Mouse (Mus musculus): ENCODE results near the gene Gsk3a. TPM values are rescaled to one million over a fixed set of nuclear protein-coding genes. Genes with fewer than 3 reads are reported as not detected.

Gene Gsk3a
- polyA plus RNA-seq, 1 experiment from 2014 or later = 16.1 TPM

DNA sequence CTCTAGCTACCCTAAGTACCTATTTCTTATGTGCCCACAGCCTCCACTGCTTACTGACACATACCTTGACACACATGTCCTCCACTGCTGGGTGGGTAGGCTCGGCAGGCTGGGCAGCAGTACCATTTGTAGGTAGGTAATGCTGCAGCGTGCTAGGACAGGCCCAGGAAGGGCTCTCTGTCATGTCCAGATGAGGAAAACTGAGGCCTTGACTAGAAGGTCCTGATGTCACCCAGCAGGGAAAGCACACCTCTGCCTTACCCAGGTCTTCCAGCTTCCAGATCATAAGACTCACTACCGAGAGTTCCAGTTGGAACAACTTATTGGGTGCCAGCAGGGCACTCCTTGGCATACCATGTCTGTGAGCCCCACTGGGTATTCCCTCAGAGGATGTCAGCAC lies 37.3 kb upstream of the Gsk3a start:
- ATAC-seq (ENCODE audit: low FRiP score) (no peak), DNase-seq (ENCODE audit: low spot score) (no peak)
- Histone ChIP-seq H3K4me2 (replicated peaks; ENCODE audit: low read depth, low read length) (no peak overlapping the region), H3K27ac (ENCODE audit: low read depth, low read length) (no peak overlapping the region), H3K9ac (ENCODE audit: low read depth, low read length) (no peak overlapping the region; the same call in 1 of the 2 replicates), H3K27me3 (ENCODE audit: control insufficient read depth, insufficient read depth, low read length) (no peaks in the 10 kb centered on the region), H3K36me3 (ENCODE audit: control insufficient read depth, insufficient read depth, low read length) (no peaks in the 10 kb centered on the region), H3K9me3 (ENCODE audit: control insufficient read depth, low read length) (no peaks in the 10 kb centered on the region), H3K4me1 (replicated peaks; ENCODE audit: control insufficient read depth, insufficient read depth, low read length) (peaks cover 10% of the 10 kb centered on the region), H3K4me3 (ENCODE audit: low read depth, low read length) (no peak overlapping the region)
- WGBS = 91% methylated on average over 3 of the region's 3 CpGs

DNA sequence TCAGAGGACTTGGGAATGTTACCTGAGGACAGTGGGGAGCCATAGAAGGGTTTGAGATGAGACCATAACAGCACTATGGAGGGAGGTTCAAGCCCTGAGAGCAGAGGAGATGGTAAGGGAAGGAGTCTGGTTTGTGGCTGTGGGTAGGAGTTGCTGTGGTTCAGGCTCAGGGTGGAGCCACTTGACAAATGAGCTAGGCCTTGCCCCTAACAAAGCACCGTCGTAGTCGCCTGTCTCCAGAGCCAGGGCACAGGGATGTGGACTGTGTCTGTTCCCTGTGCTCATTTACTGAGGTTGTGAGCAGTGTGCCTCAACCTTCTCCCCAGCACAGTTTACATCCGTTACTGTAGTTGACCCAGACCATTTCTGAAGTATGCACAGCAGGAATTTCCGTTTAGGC lies 36.9 kb upstream of the Gsk3a start:
- Histone ChIP-seq H3K9me3 (ENCODE audit: control insufficient read depth, low read length) (no peaks in the 10 kb centered on the region), H3K4me2 (replicated peaks; ENCODE audit: low read depth, low read length) (no peak overlapping the region), H3K9ac (ENCODE audit: low read depth, low read length) (peak overlapping the region; percentile 4; the same call in 1 of the 2 replicates), H3K27ac (ENCODE audit: low read depth, low read length) (no peak overlapping the region), H3K4me3 (ENCODE audit: low read depth, low read length) (no peak overlapping the region), H3K36me3 (ENCODE audit: control insufficient read depth, insufficient read depth, low read length) (no peaks in the 10 kb centered on the region), H3K4me1 (replicated peaks; ENCODE audit: control insufficient read depth, insufficient read depth, low read length) (peaks cover 8% of the 10 kb centered on the region), H3K27me3 (ENCODE audit: control insufficient read depth, insufficient read depth, low read length) (no peaks in the 10 kb centered on the region)
- DNase-seq (ENCODE audit: low spot score) = no peak
- 70% methylated on average over 5 of the region's 5 CpGs for WGBS
- no peak for ATAC-seq (ENCODE audit: low FRiP score)

DNA sequence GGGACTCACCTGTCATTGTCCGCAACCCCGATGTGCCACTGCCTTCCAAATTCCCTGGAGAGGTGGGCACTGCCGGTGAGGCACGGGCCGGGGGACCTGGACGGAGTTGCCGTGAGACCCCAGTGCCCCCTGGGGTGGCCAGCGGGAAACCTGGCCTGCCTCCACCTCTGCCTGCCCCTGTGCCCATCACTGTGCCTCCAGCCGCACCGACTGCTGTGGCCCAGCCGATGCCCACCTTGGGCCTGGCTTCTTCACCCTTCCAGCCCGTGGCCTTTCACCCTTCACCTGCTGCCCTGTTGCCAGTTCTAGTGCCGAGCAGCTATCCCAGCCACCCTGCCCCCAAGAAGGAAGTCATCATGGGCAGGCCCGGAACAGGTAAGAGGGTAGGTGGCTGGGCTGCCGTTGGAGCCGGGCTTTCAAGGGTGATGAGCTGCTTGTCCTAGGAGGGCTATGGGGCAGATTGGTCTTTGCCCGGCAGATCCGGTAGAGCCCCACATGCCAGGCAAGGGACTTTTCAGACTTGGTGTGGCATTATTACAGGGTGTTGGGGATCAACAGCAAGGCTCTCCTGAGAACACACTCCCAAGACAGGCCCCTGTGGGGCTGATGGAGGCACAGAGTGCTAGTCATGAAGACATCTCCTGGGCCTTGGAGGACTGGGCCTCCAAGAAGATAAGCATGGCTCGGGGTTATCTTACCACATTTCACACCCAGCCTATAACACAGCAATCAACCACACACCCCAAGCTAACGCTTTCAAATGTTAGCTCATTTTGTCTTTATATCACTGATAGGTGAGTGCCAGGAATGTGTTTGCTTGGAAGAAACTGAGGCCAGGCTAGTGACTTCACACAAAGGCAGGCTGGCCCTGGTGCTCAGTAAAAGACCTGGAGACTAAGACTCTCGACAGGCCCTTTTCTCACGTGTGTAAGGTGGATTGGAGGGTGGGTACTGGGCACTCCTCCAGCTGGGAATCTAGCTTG lies 35.9 kb upstream of the Gsk3a start:
- Histone ChIP-seq H3K36me3 (ENCODE audit: control insufficient read depth, insufficient read depth, low read length) (no peaks in the 10 kb centered on the region), H3K4me2 (replicated peaks; ENCODE audit: low read depth, low read length) (no peak overlapping the region), H3K4me3 (ENCODE audit: low read depth, low read length) (no peak overlapping the region), H3K4me1 (replicated peaks; ENCODE audit: control insufficient read depth, insufficient read depth, low read length) (peaks cover 9% of the 10 kb centered on the region), H3K27me3 (ENCODE audit: control insufficient read depth, insufficient read depth, low read length) (no peaks in the 10 kb centered on the region), H3K9ac (ENCODE audit: low read depth, low read length) (no peak overlapping the region), H3K9me3 (ENCODE audit: control insufficient read depth, low read length) (no peaks in the 10 kb centered on the region), H3K27ac (ENCODE audit: low read depth, low read length) (no peak overlapping the region)
- WGBS = 91% methylated on average over 21 of the region's 22 CpGs
- no peak for ATAC-seq (ENCODE audit: low FRiP score)
- DNase-seq (ENCODE audit: low spot score) = no peak

DNA sequence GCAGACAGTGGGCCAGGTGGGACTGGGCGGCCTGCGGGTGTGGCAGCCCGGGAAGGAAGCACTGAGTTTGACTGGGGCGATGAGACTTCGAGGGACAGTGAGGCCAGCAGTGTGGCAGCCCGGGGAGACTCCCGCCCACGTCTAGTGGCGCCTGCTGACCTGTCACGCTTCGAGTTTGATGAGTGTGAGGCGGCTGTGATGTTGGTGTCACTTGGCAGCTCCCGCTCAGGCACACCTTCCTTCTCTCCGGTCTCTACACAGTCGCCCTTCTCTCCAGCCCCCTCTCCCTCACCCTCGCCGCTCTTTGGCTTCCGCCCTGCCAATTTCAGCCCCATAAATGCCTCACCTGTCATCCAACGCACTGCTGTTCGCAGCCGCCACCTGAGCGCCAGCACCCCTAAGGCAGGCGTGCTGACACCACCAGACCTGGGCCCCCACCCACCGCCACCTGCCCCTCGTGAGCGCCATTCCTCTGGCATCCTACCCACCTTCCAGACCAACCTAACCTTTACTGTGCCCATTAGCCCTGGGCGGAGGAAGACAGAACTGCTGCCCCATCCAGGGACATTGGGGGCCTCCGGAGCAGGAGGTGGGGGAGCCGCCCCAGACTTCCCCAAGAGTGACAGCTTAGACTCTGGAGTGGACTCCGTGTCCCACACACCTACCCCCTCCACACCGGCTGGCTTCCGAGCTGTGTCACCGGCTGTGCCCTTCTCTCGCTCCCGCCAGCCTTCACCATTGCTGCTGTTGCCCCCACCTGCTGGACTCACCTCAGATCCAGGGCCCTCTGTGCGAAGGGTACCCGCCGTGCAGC lies 35.0 kb upstream of the Gsk3a start:
- WGBS = 91% methylated on average over 38 of the region's 38 CpGs
- Histone ChIP-seq H3K4me3 (ENCODE audit: low read depth, low read length) (no peak overlapping the region), H3K9me3 (ENCODE audit: control insufficient read depth, low read length) (no peaks in the 10 kb centered on the region), H3K27me3 (ENCODE audit: control insufficient read depth, insufficient read depth, low read length) (no peaks in the 10 kb centered on the region), H3K4me2 (replicated peaks; ENCODE audit: low read depth, low read length) (no peak overlapping the region), H3K4me1 (replicated peaks; ENCODE audit: control insufficient read depth, insufficient read depth, low read length) (peaks cover 5% of the 10 kb centered on the region), H3K9ac (ENCODE audit: low read depth, low read length) (0 out of 2 replicates have a peak overlapping the region, but pooled peaks have one; percentile 16), H3K36me3 (ENCODE audit: control insufficient read depth, insufficient read depth, low read length) (no peaks in the 10 kb centered on the region), H3K27ac (ENCODE audit: low read depth, low read length) (no peak overlapping the region)
- ATAC-seq (ENCODE audit: low FRiP score) (no peak), DNase-seq (ENCODE audit: low spot score) (no peak)

DNA sequence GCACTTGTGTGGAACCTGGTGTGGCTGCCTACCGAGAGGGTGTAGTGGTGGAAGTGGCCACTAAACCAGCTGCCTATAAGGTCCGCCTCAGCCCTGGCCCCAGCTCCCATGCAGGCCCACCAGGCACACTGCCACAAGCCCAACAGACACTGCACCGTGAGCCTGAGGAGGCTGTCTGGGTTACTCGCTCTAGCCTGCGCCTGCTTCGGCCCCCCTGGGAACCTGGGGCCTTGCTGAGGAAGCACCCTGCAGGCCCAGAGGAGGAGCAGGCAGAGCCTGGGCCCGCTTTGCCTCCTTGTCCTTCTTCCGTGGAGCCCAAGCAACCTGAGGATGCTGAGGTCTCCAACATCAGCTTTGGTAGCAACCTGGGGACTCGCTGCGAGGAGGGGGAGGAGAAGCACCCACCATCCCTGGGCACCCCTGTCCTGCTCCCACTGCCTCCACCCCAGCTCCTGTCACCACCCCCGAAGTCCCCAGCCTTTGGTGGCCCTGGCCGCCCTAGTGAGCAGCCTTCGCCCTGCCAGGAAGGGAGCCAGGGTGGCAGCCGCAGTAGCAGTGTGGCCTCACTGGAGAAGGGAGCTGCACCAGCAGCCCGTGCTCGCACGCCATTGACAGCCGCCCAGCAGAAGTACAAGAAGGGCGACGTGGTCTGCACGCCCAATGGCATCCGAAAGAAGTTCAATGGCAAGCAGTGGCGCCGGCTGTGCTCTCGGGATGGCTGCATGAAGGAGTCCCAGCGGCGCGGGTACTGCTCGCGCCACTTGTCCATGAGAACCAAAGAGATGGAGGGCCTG lies 34.2 kb upstream of the Gsk3a start:
- no peak overlapping the region for H3K4me3 ChIP-seq (ENCODE audit: low read depth, low read length)

DNA sequence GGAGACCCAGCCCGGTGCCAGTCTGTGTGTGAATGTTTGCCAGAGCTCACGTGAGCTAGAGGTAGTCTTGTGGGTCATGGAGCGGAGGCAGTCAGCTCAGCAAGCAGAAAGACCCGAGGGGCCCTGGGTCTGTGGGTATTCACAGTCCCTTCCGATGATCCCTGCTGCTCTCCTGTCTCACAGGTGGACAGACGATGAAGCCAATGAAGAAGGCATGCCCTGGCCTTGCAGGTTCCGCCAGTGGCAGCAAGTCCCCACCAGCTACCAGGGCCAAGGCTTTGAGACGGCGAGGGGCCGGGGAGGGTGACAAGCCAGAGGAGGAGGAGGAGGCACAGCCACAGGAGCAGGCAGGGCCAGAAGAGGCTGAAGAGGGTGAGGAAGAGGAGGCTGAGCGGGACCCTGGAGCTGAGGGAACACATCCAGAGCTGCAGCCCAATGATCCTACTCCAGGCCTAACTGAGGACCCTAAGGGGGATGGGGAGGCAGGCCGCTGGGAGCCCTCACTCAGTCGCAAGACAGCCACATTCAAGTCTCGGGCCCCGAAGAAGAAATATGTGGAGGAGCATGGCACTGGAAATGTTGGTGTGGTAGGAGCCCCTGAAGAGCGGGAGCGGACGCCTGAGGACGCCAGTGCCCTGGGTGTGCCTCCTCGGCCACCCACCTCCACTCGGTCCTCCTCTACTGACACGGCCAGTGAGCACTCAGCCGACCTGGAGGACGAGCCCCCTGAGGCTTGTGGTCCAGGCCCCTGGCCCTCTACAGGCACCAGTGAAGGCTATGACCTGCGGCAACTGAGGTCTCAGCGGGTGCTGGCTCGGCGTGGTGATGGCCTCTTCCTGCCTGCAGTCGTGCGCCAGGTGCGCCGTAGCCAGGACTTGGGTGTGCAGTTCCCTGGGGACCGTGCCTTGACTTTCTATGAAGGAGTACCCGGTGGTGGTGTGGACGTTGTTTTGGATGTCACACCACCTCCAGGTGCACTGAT lies 33.3 kb upstream of the Gsk3a start:
- H3K27me3 ChIP-seq (ENCODE audit: control insufficient read depth, insufficient read depth, low read length) = no peaks in the 10 kb centered on the region
- no peak for DNase-seq (ENCODE audit: low spot score)
- H3K4me2 ChIP-seq (replicated peaks; ENCODE audit: low read depth, low read length) = no peak overlapping the region
- H3K9ac ChIP-seq (ENCODE audit: low read depth, low read length) = no peak overlapping the region
- no peaks in the 10 kb centered on the region for H3K9me3 ChIP-seq (ENCODE audit: control insufficient read depth, low read length)
- no peaks in the 10 kb centered on the region for H3K36me3 ChIP-seq (ENCODE audit: control insufficient read depth, insufficient read depth, low read length)
- no peak overlapping the region for H3K4me3 ChIP-seq (ENCODE audit: low read depth, low read length)
- H3K27ac ChIP-seq (ENCODE audit: low read depth, low read length) = no peak overlapping the region
- no peak for ATAC-seq (ENCODE audit: low FRiP score)
- H3K4me1 ChIP-seq (replicated peaks; ENCODE audit: control insufficient read depth, insufficient read depth, low read length) = peaks cover 3% of the 10 kb centered on the region
- WGBS = 89% methylated on average over 35 of the region's 35 CpGs

More for the DNA sequence above, 34.2 kb upstream of the Gsk3a start:
- no peaks in the 10 kb centered on the region for H3K27me3 ChIP-seq (ENCODE audit: control insufficient read depth, insufficient read depth, low read length)
- ATAC-seq (ENCODE audit: low FRiP score) (no peak), DNase-seq (ENCODE audit: low spot score) (no peak)
- H3K9ac ChIP-seq (ENCODE audit: low read depth, low read length) = no peak overlapping the region
- no peaks in the 10 kb centered on the region for H3K36me3 ChIP-seq (ENCODE audit: control insufficient read depth, insufficient read depth, low read length)
- no peak overlapping the region for H3K27ac ChIP-seq (ENCODE audit: low read depth, low read length)
- H3K4me2 ChIP-seq (replicated peaks; ENCODE audit: low read depth, low read length) = no peak overlapping the region
- H3K9me3 ChIP-seq (ENCODE audit: control insufficient read depth, low read length) = no peaks in the 10 kb centered on the region
- H3K4me1 ChIP-seq (replicated peaks; ENCODE audit: control insufficient read depth, insufficient read depth, low read length) = peaks cover 3% of the 10 kb centered on the region
- 86% methylated on average over 30 of the region's 30 CpGs for WGBS

DNA sequence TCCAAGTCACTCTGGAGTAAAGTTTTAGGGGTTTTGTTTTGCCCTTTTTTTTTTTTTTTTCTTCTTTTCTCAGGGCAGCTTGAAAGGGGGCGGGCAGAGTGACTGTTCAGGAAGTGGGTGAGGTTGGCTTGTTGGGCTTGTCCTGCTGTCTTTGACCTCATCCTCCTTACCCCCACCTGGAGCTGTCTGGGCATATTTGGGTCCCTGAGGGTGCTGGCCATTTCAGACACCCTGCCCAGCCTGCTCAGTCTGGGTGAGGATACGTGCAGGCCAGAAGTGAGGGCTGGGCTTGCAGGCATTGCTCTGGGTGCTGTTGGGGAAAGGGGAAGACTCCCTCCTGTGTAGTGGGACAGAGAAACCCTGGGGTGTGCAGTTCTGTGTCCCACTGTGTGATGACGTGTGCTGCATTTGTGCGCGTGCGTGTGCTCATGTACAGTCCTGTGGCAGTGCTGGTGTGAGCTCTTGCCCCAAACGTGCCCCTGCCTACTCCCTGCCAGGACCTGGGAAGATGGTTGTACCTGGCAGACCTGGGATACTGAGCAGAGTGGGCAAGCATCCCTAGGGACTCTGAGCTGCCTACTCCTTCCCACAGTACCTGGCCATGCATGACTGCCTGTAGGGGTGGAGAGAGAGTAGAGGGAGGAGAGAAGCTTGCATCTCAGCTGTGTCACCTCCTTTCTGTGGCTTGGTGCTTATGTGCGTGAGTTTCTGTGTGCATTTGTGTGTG lies 32.1 kb upstream of the Gsk3a start:
- no peak for DNase-seq (ENCODE audit: low spot score)
- H3K27ac ChIP-seq (ENCODE audit: low read depth, low read length) = no peak overlapping the region
- peaks cover 3% of the 10 kb centered on the region for H3K4me1 ChIP-seq (replicated peaks; ENCODE audit: control insufficient read depth, insufficient read depth, low read length)
- H3K4me2 ChIP-seq (replicated peaks; ENCODE audit: low read depth, low read length) = peak overlapping the region; percentile 0; the same call in 1 of the 2 replicates
- H3K27me3 ChIP-seq (ENCODE audit: control insufficient read depth, insufficient read depth, low read length) = no peaks in the 10 kb centered on the region
- no peak overlapping the region; the same call in 1 of the 2 replicates for H3K4me3 ChIP-seq (ENCODE audit: low read depth, low read length)
- no peak overlapping the region for H3K9ac ChIP-seq (ENCODE audit: low read depth, low read length)
- no peaks in the 10 kb centered on the region for H3K36me3 ChIP-seq (ENCODE audit: control insufficient read depth, insufficient read depth, low read length)
- no peak for ATAC-seq (ENCODE audit: low FRiP score)
- no peaks in the 10 kb centered on the region for H3K9me3 ChIP-seq (ENCODE audit: control insufficient read depth, low read length)
- 83% methylated on average over 8 of the region's 8 CpGs for WGBS

Measured in hindbrain, embryonic 11.5 days (tissue).